Mouse (Mus musculus): ENCODE data around the gene Zbtb5.
"Not testable (repeated sequence)": the region's sequence is repeated elsewhere in the genome, so short reads cannot be mapped to it uniquely, and the experiment has no call there.

Gene Zbtb5

DNA sequence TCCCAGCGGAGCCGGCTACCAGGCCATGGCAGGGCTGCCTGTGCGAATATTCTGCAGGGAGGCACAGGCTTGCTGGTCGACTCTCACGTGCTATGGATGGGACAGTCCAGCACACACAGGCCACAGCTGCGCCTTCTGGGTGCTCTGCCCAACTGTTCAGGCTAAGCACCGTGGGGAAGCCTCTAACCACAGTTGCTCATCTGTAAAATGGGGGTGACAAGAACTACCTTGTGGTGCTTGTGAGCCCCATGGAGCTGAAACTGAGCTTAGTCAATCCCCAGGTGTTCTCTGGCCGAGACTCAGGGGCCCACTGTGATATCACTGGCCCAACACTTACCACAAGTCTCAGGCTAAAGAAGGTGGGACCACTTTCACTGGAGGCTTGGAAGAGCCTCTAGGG lies 44.8 kb downstream of the Zbtb5 start:
- no peak for DNase-seq

DNA sequence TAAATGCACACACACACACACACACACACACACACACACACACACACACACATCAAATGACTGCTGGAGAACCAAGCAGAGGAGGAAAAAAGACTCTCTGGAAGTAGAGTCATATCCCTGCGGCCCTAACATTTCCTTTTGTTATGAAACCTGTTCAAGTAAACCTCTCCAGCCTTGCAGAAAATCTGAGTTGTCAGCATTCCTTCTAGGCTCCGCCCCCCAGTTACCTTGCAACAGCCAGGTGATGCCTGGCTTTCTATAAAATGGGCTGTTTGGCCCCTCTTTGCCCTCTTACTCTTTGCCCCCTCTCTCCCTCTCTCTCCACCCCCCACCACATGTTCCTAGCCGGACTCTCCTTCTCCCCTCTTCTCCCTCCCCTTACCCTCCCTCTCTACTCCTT lies 46.5 kb downstream of the Zbtb5 start:
- no peak for DNase-seq

DNA sequence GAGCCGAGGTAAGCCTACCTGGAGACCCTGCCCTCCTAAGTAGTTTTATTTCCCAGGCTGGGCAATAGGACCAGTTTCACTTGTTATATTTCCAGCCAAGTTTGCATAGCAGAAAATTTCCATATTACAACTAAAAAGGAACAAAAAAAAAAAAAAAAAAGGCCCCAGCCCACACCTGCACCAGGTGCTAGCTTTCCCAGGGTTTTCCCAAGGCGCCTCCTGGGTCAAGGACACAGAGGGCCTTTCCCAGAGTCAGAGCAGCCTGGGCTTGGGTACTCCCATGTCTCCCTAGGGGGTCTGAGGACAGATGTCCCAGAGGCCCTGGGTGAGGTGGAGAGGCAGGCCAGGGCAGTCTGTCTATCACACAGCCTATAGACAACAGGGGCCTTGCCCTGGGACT lies 47.0 kb downstream of the Zbtb5 start:
- DNase-seq: no peak

DNA sequence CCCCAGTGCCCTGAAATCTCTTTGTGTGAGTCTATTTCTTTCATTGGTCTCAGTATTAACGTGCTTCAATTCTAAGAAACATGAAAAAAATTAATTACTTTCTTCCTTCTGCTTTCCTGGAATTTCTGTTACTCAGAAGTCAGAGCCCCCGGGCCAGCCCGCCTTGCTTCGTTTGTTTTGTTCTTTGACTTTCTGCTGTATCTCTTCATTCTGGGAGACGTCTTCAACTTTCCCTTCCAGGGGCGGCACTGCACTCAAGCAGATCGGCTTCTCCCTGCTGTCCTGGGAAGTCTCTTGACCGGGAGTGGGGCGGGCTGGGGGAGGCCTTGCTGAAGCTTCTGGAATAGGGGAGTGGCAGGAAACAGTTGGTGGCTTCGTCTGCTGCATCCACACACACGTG lies 49.1 kb downstream of the Zbtb5 start:
- no peak for DNase-seq

DNA sequence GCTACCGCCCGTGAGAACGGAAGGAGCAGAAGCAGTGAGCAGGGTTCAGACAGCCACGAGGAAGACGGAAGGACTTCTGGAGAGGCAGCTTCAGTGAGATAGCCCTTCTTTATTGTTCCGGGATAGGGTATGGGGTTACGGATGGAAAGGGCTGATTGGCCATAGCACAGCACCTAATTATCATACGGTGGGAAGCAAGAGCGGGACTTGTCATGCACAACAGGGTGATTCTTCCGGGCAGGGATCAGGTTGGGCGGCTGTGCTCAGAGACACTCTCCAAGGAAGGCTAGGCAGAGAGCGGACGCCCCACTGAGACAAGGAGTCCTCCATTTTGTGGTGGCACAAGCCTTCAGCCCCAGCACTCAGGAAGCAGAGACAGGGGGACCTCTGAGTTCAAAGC lies 53.0 kb downstream of the Zbtb5 start:
- no peak for DNase-seq

DNA sequence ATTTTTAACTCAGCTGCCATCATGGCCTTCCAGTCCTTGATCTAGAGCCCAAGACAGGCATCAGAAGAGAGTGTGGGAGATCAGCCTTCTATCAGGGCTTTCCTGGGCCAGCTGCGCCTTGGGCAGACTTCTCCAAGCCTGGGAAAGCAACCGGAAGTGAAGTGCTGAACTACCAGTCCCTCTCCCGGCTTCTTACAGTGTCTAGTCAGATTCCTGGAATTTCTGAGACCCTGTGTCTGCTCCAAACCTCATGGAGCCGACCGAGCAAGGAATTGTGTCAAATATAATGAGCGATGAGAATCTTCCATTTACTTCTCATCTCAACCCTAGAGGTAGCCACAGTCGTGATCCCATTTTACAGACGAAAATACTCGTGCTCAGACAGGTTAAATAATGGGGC lies 53.4 kb downstream of the Zbtb5 start:
- no peak for DNase-seq

GRCm38 (mm10) chr4:44953041-44953440 lies 59.2 kb downstream of the Zbtb5 start:
- no peak for DNase-seq

GRCm38 (mm10) chr4:44948314-44948713 lies 63.9 kb downstream of the Zbtb5 start:
- no peak for DNase-seq

GRCm38 (mm10) chr4:44947464-44947863 lies 64.7 kb downstream of the Zbtb5 start:
- DNase-seq: no peak

GRCm38 (mm10) chr4:44946126-44946525 lies 66.1 kb downstream of the Zbtb5 start:
- DNase-seq: not testable (repeated sequence)

DNA sequence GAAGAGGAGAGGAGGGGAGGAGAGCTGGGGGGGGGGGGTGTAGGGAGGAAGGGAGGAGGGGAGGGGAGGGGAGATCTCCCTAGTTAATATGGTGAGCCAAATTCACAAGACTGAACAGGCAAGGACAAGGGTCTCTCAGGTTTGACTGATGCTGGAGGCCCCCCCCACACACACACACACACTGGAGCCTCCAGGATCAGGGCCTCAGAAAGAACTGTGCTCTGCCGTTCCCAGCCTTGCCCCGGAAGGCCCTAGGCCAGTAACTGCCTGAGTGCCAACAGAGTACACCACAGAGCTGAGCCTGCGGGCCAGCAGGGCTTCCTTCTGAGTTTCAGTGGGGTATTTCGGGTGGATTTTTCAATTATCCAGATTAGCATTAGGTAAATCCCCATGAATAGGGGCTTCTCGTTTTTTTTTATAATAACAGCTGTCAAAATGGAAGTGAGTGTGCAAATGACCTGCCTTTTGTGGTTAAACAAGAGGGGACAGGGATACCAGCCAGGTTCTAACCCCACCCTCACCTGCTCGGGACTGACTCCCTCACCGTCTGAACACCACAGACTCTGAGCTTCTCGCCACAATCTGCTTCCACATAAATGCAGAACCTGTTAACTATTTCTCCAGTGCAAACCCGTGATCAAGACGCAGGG lies 67.7 kb downstream of the Zbtb5 start:
- DNase-seq: no peak

- no peak for DNase-seq
Measured at GRCm38 (mm10) chr4:44943480-44943879, 68.7 kb downstream of the Zbtb5 start.

DNA sequence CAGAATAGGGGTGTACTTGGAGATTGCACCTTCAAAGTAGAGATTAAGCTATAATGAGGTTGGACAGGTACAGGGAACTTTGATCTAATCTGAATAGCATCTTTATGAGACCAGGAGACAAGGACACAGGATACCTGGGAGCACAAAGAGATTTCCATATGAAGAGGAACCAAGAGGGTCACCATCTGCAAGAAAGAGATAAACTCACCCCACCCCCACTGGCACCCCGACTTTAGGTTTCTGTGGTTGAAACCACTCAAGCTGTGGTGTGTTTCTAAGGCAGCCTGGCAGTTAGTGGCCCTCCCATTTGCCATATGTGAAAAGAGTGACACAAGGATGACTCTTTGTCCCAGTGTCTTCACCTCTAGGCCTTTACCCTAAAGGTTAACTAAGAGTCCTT lies 70.0 kb downstream of the Zbtb5 start:
- DNase-seq: no peak
